Mouse (Mus musculus) MEL (cell line): ENCODE measurements around the gene Milr1.

ENCODE experiments used
- CHD1 ChIP-seq: IDR thresholded peaks from 2 replicates; pipeline ENCODE4 v1.6.1; 2012; ENCODE audit warnings: low read depth, mild to moderate bottlenecking, inconsistent platforms, low read length, improper control_type of control experiment
- CTCF ChIP-seq, 3 experiments: IDR thresholded peaks in 2 of 3; conservative IDR thresholded peaks in 1 of 3; 2 replicates each; pipeline ENCODE4 v1.5.1; 2011 to 2012; ENCODE audit warnings: low read length in 3 of 3, low read depth in 2 of 3, mild to moderate bottlenecking in 2 of 3, improper control_type of control experiment in 1 of 3, inconsistent platforms in 1 of 3, mixed read lengths in 1 of 3, moderate library complexity in 1 of 3; ENCODE audit not compliant: control insufficient read depth in 1 of 3, insufficient read depth in 1 of 3, poor library complexity in 1 of 3, severe bottlenecking in 1 of 3
- EP300 ChIP-seq, 2 experiments: IDR thresholded peaks; 2 replicates each; pipeline ENCODE4 v1.6.1; 2011; ENCODE audit warnings: improper control_type of control experiment in 2 of 2, low read length in 2 of 2, low read depth in 1 of 2, mild to moderate bottlenecking in 1 of 2
- MAX ChIP-seq: IDR thresholded peaks from 2 replicates; pipeline ENCODE4 v1.6.1; 2011; ENCODE audit warnings: low read length, improper control_type of control experiment
- POLR2A ChIP-seq, 2 experiments: IDR thresholded peaks; 2 replicates each; pipeline ENCODE4 v1.6.1; 2011 to 2012; ENCODE audit warnings: low read length in 2 of 2, mild to moderate bottlenecking in 2 of 2, control low read depth in 1 of 2, improper control_type of control experiment in 1 of 2, low read depth in 1 of 2, moderate library complexity in 1 of 2; ENCODE audit not compliant: control insufficient read depth in 1 of 2, insufficient read depth in 1 of 2, poor library complexity in 1 of 2
- POLR2AphosphoS2 ChIP-seq: IDR thresholded peaks from 2 replicates; pipeline ENCODE4 v1.6.1; 2011; ENCODE audit warnings: low read length, improper control_type of control experiment
- SMC3 ChIP-seq: IDR thresholded peaks from 2 replicates; pipeline ENCODE4 v1.6.1; 2011; ENCODE audit warnings: low read depth, low read length, improper control_type of control experiment
- TAL1 ChIP-seq: IDR thresholded peaks from 2 replicates; pipeline ENCODE4 v1.6.1; 2012; ENCODE audit warnings: mild to moderate bottlenecking, inconsistent platforms, low read length, moderate library complexity, mixed read lengths
- TBP ChIP-seq: IDR thresholded peaks from 2 replicates; pipeline ENCODE4 v1.8.0; 2011; ENCODE audit warnings: low read depth, low read length, improper control_type of control experiment
- USF1 ChIP-seq: IDR thresholded peaks from 2 replicates; pipeline ENCODE4 v1.6.1; 2014; ENCODE audit warnings: low read depth, mild to moderate bottlenecking, inconsistent platforms, low read length, improper control_type of control experiment, moderate library complexity
- ZC3H11A ChIP-seq: IDR thresholded peaks from 2 replicates; pipeline ENCODE4 v1.6.1; 2012; ENCODE audit warnings: low read depth, mild to moderate bottlenecking, inconsistent platforms, low read length, improper control_type of control experiment

DNA sequence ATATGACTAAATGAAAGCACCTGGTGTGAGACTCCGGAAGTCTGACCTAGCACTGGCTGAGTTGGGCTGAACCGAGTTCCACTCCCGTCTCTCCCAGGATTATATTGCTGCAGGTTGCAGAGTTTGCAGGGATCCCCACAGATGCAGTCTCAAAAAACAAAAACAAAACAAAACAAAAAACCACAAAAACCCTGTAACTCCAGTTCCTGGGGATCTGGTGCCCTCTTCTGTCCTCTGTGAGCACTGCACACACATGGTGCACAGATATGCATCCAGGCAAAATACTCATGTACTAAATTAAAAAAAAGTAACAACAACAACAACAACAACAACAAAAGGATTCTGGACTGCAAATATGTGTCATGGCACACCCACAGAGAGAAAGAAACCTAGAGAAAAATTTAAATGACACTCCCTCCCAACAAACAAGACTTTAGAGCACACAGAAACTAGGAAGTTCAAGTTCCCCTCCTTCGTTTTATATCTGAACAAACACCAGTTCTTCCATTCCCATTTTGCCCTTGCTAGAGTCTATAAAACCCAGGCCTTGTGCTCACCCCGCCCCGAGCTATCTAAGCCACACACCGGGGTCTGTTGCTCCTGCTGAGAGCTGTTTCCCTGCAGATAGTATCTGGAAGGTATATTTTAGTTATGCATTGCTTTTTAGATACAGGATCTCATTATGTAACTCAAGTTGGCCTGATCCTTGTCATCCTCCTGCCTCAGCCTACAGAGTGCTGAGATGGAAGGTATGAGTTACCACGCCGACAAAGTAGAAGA lies 19.4 kb downstream of the Milr1 start:
- TF ChIP-seq CTCF (IDR thresholded peaks at IDR 0.05 in 2 of 3, conservative IDR thresholded peaks at IDR 0.05 in 1 of 3; ENCODE audit: control insufficient read depth in 1 of 3, insufficient read depth in 1 of 3, low read depth in 2 of 3, low read length in 3 of 3, poor library complexity in 1 of 3, severe bottlenecking in 1 of 3) = peak; percentile 63 to 77 (median 75)
- peak; percentile 75 to 83; a peak in 3 of 4 replicates for TF ChIP-seq EP300 (IDR thresholded peaks at IDR 0.05; ENCODE audit: low read depth in 1 of 2, low read length in 2 of 2)
- TF ChIP-seq MAX = peak; percentile 37; the same call in 1 of the 2 replicates
- no peak for TF ChIP-seq CHD1
- TF ChIP-seq SMC3 = peak; percentile 65
- peak; percentile 62 for TF ChIP-seq ZC3H11A
- no peak for TF ChIP-seq POLR2AphosphoS2
- no peak for TF ChIP-seq POLR2A (IDR thresholded peaks at IDR 0.05; ENCODE audit: control insufficient read depth in 1 of 2, insufficient read depth in 1 of 2, low read depth in 1 of 2, low read length in 2 of 2, poor library complexity in 1 of 2)
- no peak for TF ChIP-seq TBP
- peak; percentile 76 for TF ChIP-seq TAL1
- no peak for TF ChIP-seq USF1
